Mouse (Mus musculus): ENCODE measurements at regions not wholly inside any gene's neighbourhood (a gene's known extent, or its start where the extent isn't known, plus 50 kb on each side); places are given as distances from the start of the nearest gene placed in this dataset.

DNA sequence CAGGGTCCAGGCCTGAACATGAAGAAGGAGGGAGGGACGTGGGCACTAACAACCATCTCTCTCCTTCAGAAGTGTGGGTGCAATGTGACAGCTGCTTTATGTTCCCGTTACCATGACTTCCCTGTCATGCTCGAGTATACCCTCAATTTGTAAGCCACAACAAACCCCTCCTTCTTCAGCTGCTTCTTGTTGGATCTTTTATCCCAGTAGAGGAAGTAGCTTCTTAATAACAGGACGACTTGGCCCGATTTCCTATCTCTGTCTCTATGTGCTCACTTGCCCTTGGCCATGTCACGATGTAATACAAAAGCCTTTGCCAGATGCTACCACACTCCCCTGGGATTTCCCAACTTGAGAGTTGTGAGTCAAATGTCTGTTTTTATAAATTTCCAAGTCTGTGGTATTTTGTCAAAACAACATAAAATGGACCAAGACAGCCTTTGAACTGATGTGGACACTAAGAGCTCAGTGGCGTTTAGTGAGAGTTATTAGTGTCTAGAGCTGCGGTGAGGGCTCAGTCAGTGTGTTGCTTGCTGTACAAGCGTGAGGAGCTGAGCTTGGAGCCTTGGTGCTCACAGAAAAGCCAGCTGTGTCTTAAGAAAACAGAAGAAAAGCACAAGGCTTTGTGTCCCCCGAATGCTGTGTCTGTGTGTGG, 138.8 kb upstream of the Ddhd1 start:
- no peak overlapping the region for H3K4me2 ChIP-seq (ENCODE audit: low read depth)
- no peak overlapping the region for H3K27ac ChIP-seq (ENCODE audit: low read depth, low read length)
- H3K4me1 ChIP-seq (ENCODE audit: control insufficient read depth, insufficient read depth, low read length): no peaks in the 10 kb centered on the region
- no peak for ATAC-seq (ENCODE audit: insufficient read depth, low FRiP score, low TSS enrichment)
- no peaks in the 10 kb centered on the region for H3K9me3 ChIP-seq (ENCODE audit: control insufficient read depth, low read length)
- no peak for DNase-seq (ENCODE audit: low spot score)
- H3K9ac ChIP-seq (ENCODE audit: low read length): no peak overlapping the region
- no peak overlapping the region for H3K4me3 ChIP-seq (ENCODE audit: low read depth, low read length)
- H3K36me3 ChIP-seq (ENCODE audit: control insufficient read depth, insufficient read depth, low read length): no peaks in the 10 kb centered on the region
- H3K27me3 ChIP-seq (ENCODE audit: control insufficient read depth, insufficient read depth, low read length): no peaks in the 10 kb centered on the region
- 77% methylated on average over 10 of the region's 10 CpGs for WGBS

DNA sequence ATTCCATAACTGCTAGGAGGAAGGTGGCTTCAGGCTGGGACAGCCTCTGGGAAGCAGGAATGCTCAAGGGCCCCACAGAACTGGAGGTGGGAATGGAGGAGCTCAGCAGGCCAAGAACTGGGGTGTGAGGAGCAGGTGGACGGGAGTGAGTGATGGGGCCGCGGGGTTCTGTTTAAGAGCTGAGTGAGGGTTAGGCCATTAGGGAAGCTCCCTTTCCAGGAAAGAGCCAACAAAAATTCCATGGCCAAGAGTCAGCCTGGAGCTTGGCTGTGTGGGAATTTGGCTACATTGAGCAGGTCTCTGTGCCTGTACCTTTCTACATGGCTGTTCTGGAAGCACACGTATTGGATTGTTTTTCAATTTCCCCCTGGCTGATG, 139.4 kb upstream of the Ddhd1 start:
- ATAC-seq (ENCODE audit: insufficient read depth, low FRiP score, low TSS enrichment) (no peak), DNase-seq (ENCODE audit: low spot score) (no peak)
- H3K9ac ChIP-seq (ENCODE audit: low read length): no peak overlapping the region
- H3K27ac ChIP-seq (ENCODE audit: low read depth, low read length): no peak overlapping the region
- no peaks in the 10 kb centered on the region for H3K27me3 ChIP-seq (ENCODE audit: control insufficient read depth, insufficient read depth, low read length)
- H3K4me1 ChIP-seq (ENCODE audit: control insufficient read depth, insufficient read depth, low read length): no peaks in the 10 kb centered on the region
- H3K36me3 ChIP-seq (ENCODE audit: control insufficient read depth, insufficient read depth, low read length): no peaks in the 10 kb centered on the region
- H3K4me2 ChIP-seq (ENCODE audit: low read depth): no peak overlapping the region
- H3K9me3 ChIP-seq (ENCODE audit: control insufficient read depth, low read length): no peaks in the 10 kb centered on the region
- no peak overlapping the region for H3K4me3 ChIP-seq (ENCODE audit: low read depth, low read length)
- WGBS: 85% methylated on average over 4 of the region's 4 CpGs

DNA sequence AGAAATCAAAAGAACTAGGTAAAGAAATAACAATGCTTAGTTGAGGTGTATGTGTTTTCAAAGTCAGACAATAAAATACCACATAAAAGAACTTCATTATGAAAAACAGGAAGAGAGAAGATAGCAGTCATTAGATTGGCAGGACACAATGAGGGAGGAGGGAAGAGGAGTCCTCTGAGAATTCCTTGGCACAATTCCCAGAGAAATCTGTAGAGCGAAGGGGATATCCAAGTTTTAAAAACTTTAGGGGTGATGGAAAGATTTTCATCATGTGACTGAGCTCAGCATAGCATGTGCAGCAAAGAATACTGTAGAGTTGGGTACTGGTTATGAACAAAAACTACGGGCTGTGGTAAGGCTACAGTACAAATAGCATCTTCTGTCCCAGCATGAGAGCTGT, 141.3 kb upstream of the Ddhd1 start:
- 90% methylated on average over 2 of the region's 2 CpGs for WGBS
- DNase-seq (ENCODE audit: low spot score): no peak
- Histone ChIP-seq H3K27ac (ENCODE audit: low read depth, low read length) (no peak overlapping the region), H3K4me1 (ENCODE audit: control insufficient read depth, insufficient read depth, low read length) (no peaks in the 10 kb centered on the region), H3K9me3 (ENCODE audit: control insufficient read depth, low read length) (no peaks in the 10 kb centered on the region), H3K4me3 (ENCODE audit: low read depth, low read length) (no peak overlapping the region), H3K36me3 (ENCODE audit: control insufficient read depth, insufficient read depth, low read length) (no peaks in the 10 kb centered on the region), H3K4me2 (ENCODE audit: low read depth) (no peak overlapping the region), H3K9ac (ENCODE audit: low read length) (no peak overlapping the region), H3K27me3 (ENCODE audit: control insufficient read depth, insufficient read depth, low read length) (no peaks in the 10 kb centered on the region)
- no peak for ATAC-seq (ENCODE audit: insufficient read depth, low FRiP score, low TSS enrichment)

DNA sequence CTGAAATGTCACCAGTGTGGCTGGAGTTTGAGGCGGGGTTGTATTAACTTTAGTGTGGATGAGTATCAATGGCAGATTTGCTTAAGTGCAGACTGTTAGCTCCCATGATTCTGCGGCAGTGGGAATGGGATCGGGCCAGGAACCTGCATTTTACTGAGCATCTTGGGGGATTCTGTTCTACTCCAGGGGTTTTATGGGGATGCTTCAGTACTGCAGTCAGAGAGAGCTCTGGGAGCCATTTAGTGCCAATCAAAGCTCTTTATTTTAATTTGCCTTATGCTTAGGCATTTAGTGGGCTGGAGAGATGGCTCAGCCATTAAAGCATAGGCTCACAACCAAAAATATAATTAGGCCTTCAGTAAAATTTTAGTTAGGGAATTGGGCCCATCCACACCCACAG, 148.0 kb upstream of the Ddhd1 start:
- DNase-seq (ENCODE audit: low spot score) (no peak), ATAC-seq (ENCODE audit: insufficient read depth, low FRiP score, low TSS enrichment) (no peak)
- Histone ChIP-seq H3K9me3 (ENCODE audit: control insufficient read depth, low read length) (no peaks in the 10 kb centered on the region), H3K36me3 (ENCODE audit: control insufficient read depth, insufficient read depth, low read length) (no peaks in the 10 kb centered on the region), H3K27me3 (ENCODE audit: control insufficient read depth, insufficient read depth, low read length) (no peaks in the 10 kb centered on the region), H3K4me1 (ENCODE audit: control insufficient read depth, insufficient read depth, low read length) (no peaks in the 10 kb centered on the region), H3K27ac (ENCODE audit: low read depth, low read length) (no peak overlapping the region), H3K4me3 (ENCODE audit: low read depth, low read length) (no peak overlapping the region), H3K9ac (ENCODE audit: low read length) (no peak overlapping the region), H3K4me2 (ENCODE audit: low read depth) (no peak overlapping the region)
- WGBS: 91% methylated on average over 3 of the region's 3 CpGs

DNA sequence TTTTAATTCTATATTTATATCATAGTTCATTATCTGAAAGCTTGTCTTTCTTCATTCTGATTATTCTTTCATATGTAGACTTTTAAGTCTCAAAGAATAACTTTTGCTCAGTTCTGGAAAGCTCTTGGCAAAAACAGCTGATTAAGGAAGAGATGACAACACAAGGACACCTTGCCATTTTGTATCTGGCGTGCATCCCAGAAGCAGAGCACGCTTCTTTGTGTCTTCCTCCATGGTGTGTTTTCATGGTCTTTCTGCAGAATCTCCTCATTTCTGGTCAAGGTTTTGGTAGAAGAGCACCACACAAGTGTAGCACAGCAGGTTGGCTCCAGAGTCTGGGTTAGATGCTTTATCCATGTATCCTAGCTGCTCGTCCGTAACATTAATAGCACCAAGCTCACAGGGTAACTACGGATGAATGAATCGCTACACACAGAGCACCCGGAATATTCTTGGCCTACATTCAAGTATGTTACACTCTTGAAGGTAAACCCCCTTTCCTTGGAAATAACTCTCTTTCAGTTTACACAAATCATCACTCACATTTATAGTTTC, 148.9 kb upstream of the Ddhd1 start:
- H3K27me3 ChIP-seq (ENCODE audit: control insufficient read depth, insufficient read depth, low read length): no peaks in the 10 kb centered on the region
- H3K27ac ChIP-seq (ENCODE audit: low read depth, low read length): no peak overlapping the region
- H3K4me2 ChIP-seq (ENCODE audit: low read depth): no peak overlapping the region
- no peak overlapping the region for H3K9ac ChIP-seq (ENCODE audit: low read length)
- DNase-seq (ENCODE audit: low spot score) (no peak), ATAC-seq (ENCODE audit: insufficient read depth, low FRiP score, low TSS enrichment) (no peak)
- H3K9me3 ChIP-seq (ENCODE audit: control insufficient read depth, low read length): no peaks in the 10 kb centered on the region
- H3K4me1 ChIP-seq (ENCODE audit: control insufficient read depth, insufficient read depth, low read length): no peaks in the 10 kb centered on the region
- 95% methylated on average over 7 of the region's 7 CpGs for WGBS
- no peak overlapping the region for H3K4me3 ChIP-seq (ENCODE audit: low read depth, low read length)
- H3K36me3 ChIP-seq (ENCODE audit: control insufficient read depth, insufficient read depth, low read length): no peaks in the 10 kb centered on the region

DNA sequence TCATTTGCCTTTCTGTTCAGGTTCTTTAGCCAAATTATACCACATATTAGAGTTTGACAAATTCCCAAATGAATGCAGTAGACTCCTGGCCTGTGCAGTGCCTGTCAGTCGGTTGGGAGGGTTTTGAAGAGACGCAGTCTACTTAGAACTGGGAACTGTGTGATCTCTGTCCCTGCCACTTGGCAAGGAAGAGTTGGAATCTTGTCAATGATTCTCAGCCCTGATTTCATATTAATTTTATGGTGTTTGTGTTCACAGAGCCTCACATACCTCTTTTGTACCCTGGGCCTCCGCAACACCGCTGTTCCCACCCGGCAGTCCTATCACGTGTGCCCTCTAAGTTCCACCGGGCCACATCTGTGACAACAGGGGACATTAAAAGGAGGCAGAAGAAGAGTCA, 149.8 kb upstream of the Ddhd1 start:
- Histone ChIP-seq H3K36me3 (ENCODE audit: control insufficient read depth, insufficient read depth, low read length) (no peaks in the 10 kb centered on the region), H3K9me3 (ENCODE audit: control insufficient read depth, low read length) (no peaks in the 10 kb centered on the region), H3K4me1 (ENCODE audit: control insufficient read depth, insufficient read depth, low read length) (no peaks in the 10 kb centered on the region), H3K4me3 (ENCODE audit: low read depth, low read length) (no peak overlapping the region), H3K4me2 (ENCODE audit: low read depth) (no peak overlapping the region), H3K9ac (ENCODE audit: low read length) (no peak overlapping the region), H3K27me3 (ENCODE audit: control insufficient read depth, insufficient read depth, low read length) (no peaks in the 10 kb centered on the region), H3K27ac (ENCODE audit: low read depth, low read length) (no peak overlapping the region)
- ATAC-seq (ENCODE audit: insufficient read depth, low FRiP score, low TSS enrichment) (no peak), DNase-seq (ENCODE audit: low spot score) (no peak)
- WGBS: 93% methylated on average over 7 of the region's 7 CpGs

DNA sequence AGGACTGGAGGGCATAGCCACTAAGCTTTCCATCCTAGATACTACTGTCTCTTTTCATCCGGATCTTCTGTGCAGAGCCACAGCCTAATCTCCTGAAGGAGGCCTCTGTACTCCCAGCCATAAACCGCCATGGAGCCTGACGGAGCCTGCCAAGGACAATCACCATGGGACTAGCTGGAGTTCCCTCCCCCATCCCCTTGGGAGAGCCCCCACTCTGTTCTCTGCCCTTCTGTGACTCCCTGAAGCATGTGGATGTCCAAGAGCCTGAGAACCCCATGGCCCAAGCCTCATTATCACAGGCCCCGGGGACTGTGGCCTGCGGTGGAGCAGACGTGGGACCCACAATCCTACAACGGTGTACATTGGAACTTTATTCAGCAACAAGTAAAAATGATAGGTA, 151.5 kb upstream of the Ddhd1 start:
- Histone ChIP-seq H3K27me3 (ENCODE audit: control insufficient read depth, insufficient read depth, low read length) (no peaks in the 10 kb centered on the region), H3K4me1 (ENCODE audit: control insufficient read depth, insufficient read depth, low read length) (no peaks in the 10 kb centered on the region), H3K9me3 (ENCODE audit: control insufficient read depth, low read length) (no peaks in the 10 kb centered on the region), H3K36me3 (ENCODE audit: control insufficient read depth, insufficient read depth, low read length) (no peaks in the 10 kb centered on the region), H3K4me2 (ENCODE audit: low read depth) (no peak overlapping the region), H3K9ac (ENCODE audit: low read length) (no peak overlapping the region), H3K4me3 (ENCODE audit: low read depth, low read length) (no peak overlapping the region), H3K27ac (ENCODE audit: low read depth, low read length) (no peak overlapping the region)
- ATAC-seq (ENCODE audit: insufficient read depth, low FRiP score, low TSS enrichment) (no peak), DNase-seq (ENCODE audit: low spot score) (no peak)
- 89% methylated on average over 7 of the region's 7 CpGs for WGBS

DNA sequence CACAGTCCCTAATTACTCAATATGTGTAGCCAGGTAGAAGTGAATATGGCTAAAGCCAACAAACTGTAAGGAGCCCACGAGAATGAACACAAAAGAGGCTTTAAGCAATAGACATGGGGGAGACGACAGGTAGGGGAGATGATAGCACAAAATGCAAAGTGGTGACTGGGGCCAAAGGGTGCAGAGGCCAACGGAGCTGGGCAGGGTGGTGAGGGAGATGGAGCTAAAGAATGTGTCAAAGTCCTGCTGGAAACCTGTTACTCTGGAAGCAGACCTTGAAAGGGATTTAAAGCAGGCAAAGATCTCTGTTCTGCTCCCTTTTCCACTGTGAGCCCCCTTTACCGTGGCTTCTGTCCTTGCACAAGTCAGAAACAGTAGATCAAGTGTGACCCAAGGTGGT, 152.2 kb upstream of the Ddhd1 start:
- DNase-seq (ENCODE audit: low spot score) (no peak), ATAC-seq (ENCODE audit: insufficient read depth, low FRiP score, low TSS enrichment) (no peak)
- H3K4me2 ChIP-seq (ENCODE audit: low read depth): no peak overlapping the region
- H3K4me1 ChIP-seq (ENCODE audit: control insufficient read depth, insufficient read depth, low read length): no peaks in the 10 kb centered on the region
- H3K27ac ChIP-seq (ENCODE audit: low read depth, low read length): no peak overlapping the region
- 80% methylated on average over 4 of the region's 4 CpGs for WGBS
- no peak overlapping the region for H3K9ac ChIP-seq (ENCODE audit: low read length)
- H3K36me3 ChIP-seq (ENCODE audit: control insufficient read depth, insufficient read depth, low read length): no peaks in the 10 kb centered on the region
- no peaks in the 10 kb centered on the region for H3K27me3 ChIP-seq (ENCODE audit: control insufficient read depth, insufficient read depth, low read length)
- no peak overlapping the region for H3K4me3 ChIP-seq (ENCODE audit: low read depth, low read length)
- H3K9me3 ChIP-seq (ENCODE audit: control insufficient read depth, low read length): no peaks in the 10 kb centered on the region

DNA sequence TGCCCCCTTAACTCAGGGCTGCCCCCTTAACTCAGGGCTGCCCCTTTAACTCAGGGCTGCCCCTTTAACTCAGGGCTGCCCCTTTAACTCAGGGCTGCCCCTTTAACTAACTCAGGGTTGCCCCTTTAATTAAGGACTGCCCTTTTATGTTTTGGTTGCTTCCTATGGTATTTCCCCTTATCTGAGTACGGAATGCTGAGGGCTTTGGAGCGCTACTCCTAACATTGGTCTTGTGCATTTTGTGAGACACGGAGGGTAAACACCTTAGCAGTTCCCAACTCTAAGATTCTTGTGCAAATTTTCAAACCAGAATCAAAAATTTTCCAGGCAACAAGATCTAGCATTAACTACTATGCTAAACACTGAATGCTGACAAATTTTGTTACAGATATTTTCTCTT, 152.7 kb upstream of the Ddhd1 start:
- WGBS: 78% methylated on average over 3 of the region's 3 CpGs
- H3K4me3 ChIP-seq (ENCODE audit: low read depth, low read length): no peak overlapping the region
- H3K27me3 ChIP-seq (ENCODE audit: control insufficient read depth, insufficient read depth, low read length): no peaks in the 10 kb centered on the region
- no peak overlapping the region for H3K27ac ChIP-seq (ENCODE audit: low read depth, low read length)
- no peak overlapping the region for H3K4me2 ChIP-seq (ENCODE audit: low read depth)
- no peaks in the 10 kb centered on the region for H3K9me3 ChIP-seq (ENCODE audit: control insufficient read depth, low read length)
- ATAC-seq (ENCODE audit: insufficient read depth, low FRiP score, low TSS enrichment) (no peak), DNase-seq (ENCODE audit: low spot score) (no peak)
- no peaks in the 10 kb centered on the region for H3K4me1 ChIP-seq (ENCODE audit: control insufficient read depth, insufficient read depth, low read length)
- H3K36me3 ChIP-seq (ENCODE audit: control insufficient read depth, insufficient read depth, low read length): no peaks in the 10 kb centered on the region
- H3K9ac ChIP-seq (ENCODE audit: low read length): no peak overlapping the region

Data from neural tube, embryonic 11.5 days (tissue).